Mouse (Mus musculus): ENCODE measurements at regions not wholly inside any gene's neighbourhood (a gene's known extent, or its start where the extent isn't known, plus 50 kb on each side); places are given as distances from the start of the nearest gene placed in this dataset.
A peak's percentile ranks its signal among the peaks of the same experiment; 100 is the strongest.

DNA sequence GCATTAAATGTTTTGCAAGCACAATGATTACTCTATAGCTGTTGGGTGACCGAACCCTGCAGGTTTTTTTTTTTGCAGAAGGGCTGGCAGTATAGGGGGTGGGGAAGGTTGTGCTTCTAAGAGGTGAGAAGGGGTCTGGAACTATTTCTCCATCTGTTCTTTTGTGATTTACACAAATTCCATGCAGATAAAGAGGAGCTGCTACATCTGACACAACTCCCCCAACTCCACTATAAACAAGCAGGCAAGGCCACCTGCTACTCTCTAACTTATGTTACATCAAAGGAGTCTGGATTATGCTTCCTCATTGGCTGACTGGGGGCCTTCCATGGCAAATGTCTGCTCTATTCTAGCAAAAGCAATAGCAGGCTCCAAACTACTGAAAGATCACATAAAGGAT lies 299.2 kb upstream of the Flrt2 start:
- 42% methylated on average over 1 of the region's 1 CpGs for WGBS
- no peak overlapping the region for H3K27ac ChIP-seq

DNA sequence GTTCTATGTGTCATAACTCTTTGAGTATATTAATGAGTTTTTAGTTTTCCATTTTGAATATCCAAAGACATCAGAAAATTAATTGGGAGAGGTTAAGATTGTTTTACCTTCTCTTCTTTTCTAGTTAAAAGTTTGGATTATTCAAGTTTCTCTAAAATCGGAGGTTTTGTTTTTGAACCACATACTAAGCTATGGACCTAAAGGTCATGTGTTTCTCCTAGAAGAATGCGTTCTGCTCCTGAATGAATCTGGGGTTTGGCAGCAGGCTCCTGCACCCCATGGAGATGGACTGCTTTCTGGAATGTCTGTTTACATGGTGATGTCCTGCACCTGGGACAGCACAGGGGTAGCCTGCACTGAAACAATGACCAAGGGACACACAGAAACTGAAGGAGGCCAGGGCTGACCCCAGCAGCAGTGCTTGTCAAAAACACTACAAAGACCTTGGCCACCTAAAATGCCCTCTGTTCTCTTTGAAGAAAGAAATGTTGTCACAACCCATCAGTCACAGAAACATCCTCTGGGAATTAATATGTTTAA lies 297.0 kb upstream of the Flrt2 start:
- 60% methylated on average over 2 of the region's 2 CpGs for WGBS
- no peaks in the 10 kb centered on the region for H3K9me3 ChIP-seq
- no peak overlapping the region for H3K9ac ChIP-seq (replicated peaks)
- H3K27ac ChIP-seq, result no peak overlapping the region
- ATAC-seq, result 0 out of 2 replicates have a peak, but pooled peaks have one; percentile 48
- no peak overlapping the region for H3K4me3 ChIP-seq (replicated peaks)
- no peak overlapping the region for H3K4me2 ChIP-seq (replicated peaks)
- no peaks in the 10 kb centered on the region for H3K27me3 ChIP-seq
- H3K36me3 ChIP-seq, result no peaks in the 10 kb centered on the region
- peaks cover 8% of the 10 kb centered on the region for H3K4me1 ChIP-seq (replicated peaks)

More for the DNA sequence above, 299.2 kb upstream of the Flrt2 start:
- no peak overlapping the region for H3K9ac ChIP-seq (replicated peaks)
- peak; percentile 79 for ATAC-seq
- H3K4me3 ChIP-seq (replicated peaks), result no peak overlapping the region
- no peaks in the 10 kb centered on the region for H3K9me3 ChIP-seq
- no peak overlapping the region for H3K4me2 ChIP-seq (replicated peaks)
- no peaks in the 10 kb centered on the region for H3K36me3 ChIP-seq
- H3K4me1 ChIP-seq (replicated peaks), result peaks cover 8% of the 10 kb centered on the region
- H3K27me3 ChIP-seq, result no peaks in the 10 kb centered on the region

DNA sequence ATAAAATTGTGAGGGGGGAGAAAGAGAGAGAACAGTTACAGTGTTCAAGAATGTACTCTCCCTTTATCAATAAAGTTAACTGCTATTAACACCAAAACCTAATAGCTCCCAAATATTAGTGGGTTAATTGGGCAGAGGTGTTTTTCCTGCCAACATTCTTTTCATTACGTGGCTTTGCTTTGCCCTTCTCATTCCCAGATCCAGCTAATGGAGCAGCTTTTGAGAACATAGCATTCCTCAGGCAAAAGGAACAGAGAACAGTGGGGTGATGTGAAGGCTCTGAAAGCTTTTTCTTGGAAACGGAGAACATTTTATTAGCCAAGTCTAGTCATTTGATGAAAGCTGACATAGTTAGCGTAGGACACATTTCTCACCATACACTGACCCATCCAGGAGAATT lies 271.2 kb upstream of the Flrt2 start:
- Histone ChIP-seq H3K36me3 (no peaks in the 10 kb centered on the region), H3K4me1 (replicated peaks) (no peaks in the 10 kb centered on the region), H3K27me3 (no peaks in the 10 kb centered on the region), H3K4me3 (replicated peaks) (no peak overlapping the region), H3K27ac (no peak overlapping the region), H3K9me3 (no peaks in the 10 kb centered on the region), H3K9ac (replicated peaks) (no peak overlapping the region), H3K4me2 (replicated peaks) (no peak overlapping the region)
- no peak for ATAC-seq
- 90% methylated on average over 3 of the region's 3 CpGs for WGBS

DNA sequence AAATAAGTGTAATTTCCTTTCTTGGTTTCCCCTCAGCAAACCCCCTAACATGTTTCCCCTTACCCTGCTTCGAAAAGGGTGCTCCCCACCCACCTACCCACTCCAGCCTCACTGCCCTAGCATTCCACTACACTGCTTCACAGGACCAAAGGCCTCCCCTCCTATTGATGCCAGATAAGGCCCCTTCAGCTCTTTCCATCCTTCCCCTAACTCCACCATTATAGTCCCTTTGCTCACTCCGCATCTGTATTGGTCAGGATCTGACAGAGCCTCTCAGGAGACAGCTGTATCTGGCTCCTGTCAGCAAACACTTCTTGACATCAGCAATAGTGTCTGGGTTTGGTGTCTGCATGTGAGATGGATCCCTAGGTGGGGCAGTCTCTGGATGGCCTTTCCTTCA lies 267.3 kb upstream of the Flrt2 start:
- H3K9ac ChIP-seq (replicated peaks), result no peak overlapping the region
- no peak overlapping the region for H3K27ac ChIP-seq
- no peaks in the 10 kb centered on the region for H3K4me1 ChIP-seq (replicated peaks)
- no peak overlapping the region for H3K4me3 ChIP-seq (replicated peaks)
- H3K27me3 ChIP-seq, result no peaks in the 10 kb centered on the region
- H3K4me2 ChIP-seq (replicated peaks), result no peak overlapping the region
- ATAC-seq, result no peak
- no peaks in the 10 kb centered on the region for H3K9me3 ChIP-seq
- H3K36me3 ChIP-seq, result no peaks in the 10 kb centered on the region
- 88% methylated on average over 2 of the region's 2 CpGs for WGBS

DNA sequence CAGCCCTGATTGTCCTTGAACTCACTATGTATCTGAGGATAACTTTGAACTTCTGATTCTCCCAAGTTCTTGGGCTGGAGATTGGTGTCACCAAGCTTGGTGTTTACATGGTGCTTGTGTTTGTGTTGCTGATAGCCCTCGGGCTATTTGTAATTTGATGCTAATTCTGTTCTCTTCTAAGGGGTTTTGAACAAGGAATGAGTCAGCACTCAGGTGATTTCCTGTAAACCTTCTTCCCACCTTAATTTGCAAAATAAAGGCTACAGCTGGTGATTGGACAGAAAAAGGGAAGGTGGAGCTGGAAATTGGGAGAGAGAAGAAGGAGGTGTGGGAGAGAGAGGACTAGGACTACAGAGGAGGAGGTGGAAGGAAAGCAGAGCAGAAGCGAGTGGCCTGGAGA lies 254.8 kb upstream of the Flrt2 start:
- H3K27ac ChIP-seq, result no peak overlapping the region
- no peak overlapping the region for H3K4me2 ChIP-seq (replicated peaks)
- no peaks in the 10 kb centered on the region for H3K4me1 ChIP-seq (replicated peaks)
- H3K36me3 ChIP-seq, result no peaks in the 10 kb centered on the region
- H3K27me3 ChIP-seq, result no peaks in the 10 kb centered on the region
- WGBS, result 66% methylated on average over 2 of the region's 2 CpGs
- H3K4me3 ChIP-seq (replicated peaks), result no peak overlapping the region
- H3K9ac ChIP-seq (replicated peaks), result no peak overlapping the region
- no peaks in the 10 kb centered on the region for H3K9me3 ChIP-seq
- no peak for ATAC-seq

DNA sequence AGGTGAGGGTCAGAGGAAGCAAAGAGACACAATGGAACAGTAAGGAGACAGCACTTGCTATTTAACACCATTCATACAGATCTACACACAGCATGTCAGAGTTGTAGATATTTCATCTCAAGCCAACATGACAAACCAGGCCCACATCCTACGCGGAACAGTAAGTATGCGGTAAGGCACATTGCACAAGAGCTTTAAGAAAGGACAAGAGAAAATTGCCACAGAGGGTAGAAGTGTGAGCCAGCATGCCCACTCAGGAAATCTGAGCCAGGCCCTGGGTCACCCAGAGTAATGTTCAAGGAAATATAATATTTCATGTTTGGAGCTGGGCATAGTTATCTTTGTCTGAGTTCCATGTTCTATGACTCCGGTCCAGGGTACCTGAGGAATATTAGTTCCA lies 234.5 kb upstream of the Flrt2 start:
- Histone ChIP-seq H3K4me3 (replicated peaks) (no peak overlapping the region), H3K9ac (replicated peaks) (no peak overlapping the region), H3K27me3 (no peaks in the 10 kb centered on the region), H3K4me1 (replicated peaks) (no peaks in the 10 kb centered on the region), H3K36me3 (no peaks in the 10 kb centered on the region), H3K27ac (no peak overlapping the region), H3K4me2 (replicated peaks) (no peak overlapping the region), H3K9me3 (no peaks in the 10 kb centered on the region)
- no peak for ATAC-seq
- whole genome bisulfite sequencing, result 95% methylated on average over 4 of the region's 4 CpGs

DNA sequence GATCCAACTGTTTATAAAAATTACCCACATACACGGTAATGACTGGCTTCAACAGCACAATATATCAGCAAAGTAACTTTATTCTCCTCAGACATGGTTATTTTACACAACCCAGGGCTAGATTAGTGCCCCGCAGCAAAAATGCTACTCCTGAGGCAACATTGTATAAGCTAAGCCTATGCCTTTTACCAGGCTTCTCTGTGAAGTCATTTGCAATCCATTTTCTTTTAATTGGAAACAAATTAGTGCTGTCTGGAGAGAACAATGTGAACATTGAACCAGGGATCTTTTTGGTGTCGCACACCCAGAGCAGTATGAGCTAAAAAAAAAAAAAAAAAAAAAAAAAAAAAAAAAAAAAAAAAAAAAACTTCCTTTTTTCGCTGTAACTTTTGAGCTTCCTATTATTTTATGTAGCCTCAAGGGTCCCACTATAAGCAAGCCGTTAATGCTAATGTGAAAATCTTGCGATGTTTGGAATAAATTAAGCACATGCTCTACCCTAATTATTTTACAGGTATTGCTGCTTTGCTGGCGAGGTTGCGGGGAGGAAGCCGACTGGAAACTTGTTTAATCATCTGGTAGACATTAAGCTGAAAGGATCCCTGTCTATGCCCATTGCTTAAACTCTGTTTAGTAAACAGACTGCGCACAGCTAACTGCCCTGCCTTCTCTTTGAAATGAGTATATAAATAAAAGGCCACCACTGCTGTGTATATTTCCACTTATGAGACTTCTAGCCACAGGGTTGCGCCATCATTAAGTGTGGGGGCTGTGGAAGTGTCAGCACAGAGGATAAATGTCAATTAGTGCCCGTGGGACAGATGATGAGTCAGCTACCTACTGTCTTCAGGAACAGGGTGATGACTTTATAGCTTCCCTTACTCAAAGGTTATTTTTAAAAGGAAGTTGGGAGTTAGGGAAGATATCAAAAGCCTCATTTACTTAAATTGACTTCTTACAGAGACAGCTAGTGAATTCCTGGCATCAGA lies 225.2 kb upstream of the Flrt2 start:
- Histone ChIP-seq H3K4me1 (replicated peaks) (peaks cover 3% of the 10 kb centered on the region; the same call in 1 of the 2 replicates), H3K4me2 (replicated peaks) (no peak overlapping the region), H3K4me3 (replicated peaks) (no peak overlapping the region), H3K9ac (replicated peaks) (no peak overlapping the region), H3K27me3 (no peaks in the 10 kb centered on the region), H3K36me3 (no peaks in the 10 kb centered on the region), H3K27ac (no peak overlapping the region), H3K9me3 (no peaks in the 10 kb centered on the region)
- WGBS, result 58% methylated on average over 12 of the region's 12 CpGs
- ATAC-seq, result no peak

DNA sequence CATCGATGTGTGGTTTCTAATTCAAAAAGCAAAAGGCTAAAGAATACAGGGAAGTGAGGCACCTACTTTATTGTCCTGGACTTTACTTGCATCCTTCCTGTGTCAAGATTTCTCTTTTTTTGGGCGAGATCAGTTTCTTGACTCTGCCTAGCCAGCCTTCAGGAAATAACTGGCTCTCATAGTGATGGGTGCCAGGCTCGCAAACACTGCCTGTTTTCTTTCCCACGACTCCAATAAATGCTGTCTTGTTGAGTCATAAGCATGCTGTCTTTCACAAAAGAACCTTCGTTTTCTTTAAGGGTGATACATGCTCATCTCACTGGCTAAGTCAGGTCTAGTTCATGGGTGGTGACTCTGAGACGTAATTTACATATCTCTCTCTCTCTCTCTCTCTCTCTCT lies 222.1 kb upstream of the Flrt2 start:
- Histone ChIP-seq H3K4me1 (replicated peaks) (peaks cover 3% of the 10 kb centered on the region; the same call in 1 of the 2 replicates), H3K4me2 (replicated peaks) (no peak overlapping the region), H3K27ac (no peak overlapping the region), H3K36me3 (no peaks in the 10 kb centered on the region), H3K9me3 (no peaks in the 10 kb centered on the region), H3K9ac (replicated peaks) (no peak overlapping the region), H3K27me3 (no peaks in the 10 kb centered on the region), H3K4me3 (replicated peaks) (no peak overlapping the region)
- no peak for ATAC-seq
- 77% methylated on average over 6 of the region's 6 CpGs for WGBS

DNA sequence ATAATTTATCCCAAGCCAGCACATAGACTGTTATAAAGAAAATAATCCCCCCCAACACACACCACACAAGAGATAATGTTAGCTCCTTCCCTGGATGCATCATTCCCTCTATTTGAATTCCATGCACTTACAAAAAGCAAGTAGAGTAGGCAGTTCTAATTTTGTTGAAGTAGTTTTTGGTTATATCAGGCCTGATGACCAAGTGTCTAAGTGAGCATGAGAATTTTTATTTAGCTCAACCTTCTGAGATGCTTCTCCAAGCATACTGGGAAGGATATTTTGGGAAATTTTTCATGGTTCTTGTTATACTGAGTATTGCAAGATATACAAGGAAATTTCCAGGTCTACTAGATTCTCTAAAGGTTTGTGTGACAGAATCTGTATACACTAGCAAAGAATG lies 205.5 kb upstream of the Flrt2 start:
- Histone ChIP-seq H3K27me3 (no peaks in the 10 kb centered on the region), H3K27ac (no peak overlapping the region), H3K36me3 (no peaks in the 10 kb centered on the region), H3K9me3 (no peaks in the 10 kb centered on the region), H3K4me1 (replicated peaks) (no peaks in the 10 kb centered on the region), H3K9ac (replicated peaks) (no peak overlapping the region), H3K4me3 (replicated peaks) (no peak overlapping the region), H3K4me2 (replicated peaks) (no peak overlapping the region)
- ATAC-seq, result no peak

DNA sequence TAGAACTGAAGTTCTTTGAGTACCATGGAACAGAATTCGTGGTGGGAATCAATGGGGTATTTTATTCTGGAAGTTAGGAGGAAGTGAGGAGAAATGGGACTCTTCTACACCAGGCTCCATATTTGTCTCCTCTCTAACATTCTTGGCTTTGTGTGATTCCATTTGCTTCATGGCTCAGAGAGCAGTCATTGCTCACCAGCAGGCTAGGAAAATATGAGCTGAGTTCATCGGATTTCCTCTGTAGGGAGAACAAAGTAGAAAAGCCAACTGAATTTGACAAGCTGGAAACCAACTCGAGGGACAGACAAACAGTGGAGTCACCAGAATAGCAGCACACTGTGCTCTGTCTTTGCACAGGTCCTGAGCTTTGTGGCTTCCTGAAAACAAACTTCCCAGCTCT lies 203.7 kb upstream of the Flrt2 start:
- H3K4me3 ChIP-seq (replicated peaks), result no peak overlapping the region
- no peaks in the 10 kb centered on the region for H3K36me3 ChIP-seq

DNA sequence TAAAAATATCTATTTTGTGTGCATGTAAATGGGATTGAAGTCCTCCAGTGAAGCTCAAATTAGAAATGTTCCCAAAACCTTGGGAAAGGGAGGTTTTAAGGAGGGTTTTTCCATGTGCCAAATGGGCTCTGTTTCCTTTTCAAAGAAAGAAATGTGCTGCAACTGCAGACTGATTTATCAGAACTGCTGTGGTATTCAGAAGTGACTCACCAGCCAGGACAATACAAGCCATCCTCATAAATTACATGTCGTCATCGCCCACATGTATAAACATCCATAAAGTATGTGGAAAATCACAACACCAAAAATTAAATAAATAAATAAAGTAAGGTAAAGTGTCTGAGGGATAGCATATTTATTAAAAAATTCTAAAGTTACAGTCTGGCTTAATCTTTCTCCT lies 202.7 kb upstream of the Flrt2 start:
- H3K4me1 ChIP-seq (replicated peaks), result no peaks in the 10 kb centered on the region
- H3K4me3 ChIP-seq (replicated peaks), result no peak overlapping the region
- H3K9ac ChIP-seq (replicated peaks), result no peak overlapping the region
- 91% methylated on average over 2 of the region's 2 CpGs for WGBS
- no peak for ATAC-seq
- H3K4me2 ChIP-seq (replicated peaks), result no peak overlapping the region
- no peaks in the 10 kb centered on the region for H3K9me3 ChIP-seq
- no peak overlapping the region for H3K27ac ChIP-seq
- no peaks in the 10 kb centered on the region for H3K27me3 ChIP-seq
- H3K36me3 ChIP-seq, result no peaks in the 10 kb centered on the region

More for the DNA sequence above, 203.7 kb upstream of the Flrt2 start:
- Histone ChIP-seq H3K4me2 (replicated peaks) (no peak overlapping the region), H3K27ac (no peak overlapping the region), H3K9ac (replicated peaks) (no peak overlapping the region), H3K27me3 (no peaks in the 10 kb centered on the region), H3K4me1 (replicated peaks) (no peaks in the 10 kb centered on the region), H3K9me3 (no peaks in the 10 kb centered on the region)
- ATAC-seq, result no peak
- WGBS, result 67% methylated on average over 3 of the region's 3 CpGs

DNA sequence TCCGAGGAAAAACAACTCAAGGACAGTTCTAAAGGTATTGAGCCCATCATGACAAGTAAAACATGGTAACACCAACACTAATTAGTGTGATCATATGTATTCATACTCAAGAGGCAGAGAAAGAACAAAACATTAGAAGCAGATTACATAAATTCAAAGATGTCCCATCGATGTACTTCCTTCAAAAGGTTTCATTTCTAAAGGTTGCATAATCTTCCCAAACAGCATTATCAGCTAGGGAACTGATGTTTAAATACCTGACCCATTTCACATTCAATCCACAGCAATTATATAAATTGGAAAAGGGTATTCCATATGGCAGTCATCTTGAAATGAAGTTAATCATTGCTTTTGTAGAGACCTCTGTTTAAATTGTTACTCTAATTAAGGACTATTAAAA lies 202.2 kb upstream of the Flrt2 start:
- Histone ChIP-seq H3K36me3 (no peaks in the 10 kb centered on the region), H3K27me3 (no peaks in the 10 kb centered on the region), H3K4me2 (replicated peaks) (no peak overlapping the region), H3K9ac (replicated peaks) (no peak overlapping the region), H3K4me1 (replicated peaks) (no peaks in the 10 kb centered on the region), H3K9me3 (no peaks in the 10 kb centered on the region), H3K27ac (no peak overlapping the region), H3K4me3 (replicated peaks) (no peak overlapping the region)
- 76% methylated on average over 2 of the region's 2 CpGs for WGBS
- no peak for ATAC-seq
